Mouse (Mus musculus): ENCODE data around the gene Ppip5k2. TPM values are rescaled to one million over a fixed set of nuclear protein-coding genes. Genes with fewer than 3 reads are reported as not detected.

The Ppip5k2 gene
- total and polyA plus RNA-seq, 2 experiments from 2014 or later = 42.4 to 68.0 TPM

GRCm38 (mm10) chr1:97754392-97754791, 15.8 kb downstream of the Ppip5k2 start:
- no peaks in the 10 kb centered on the region for H3K27me3 ChIP-seq (ENCODE audit: control insufficient read depth, insufficient read depth, low read length)
- no peak overlapping the region for H3K4me3 ChIP-seq (ENCODE audit: low read depth, low read length)
- no peak for DNase-seq (ENCODE audit: low spot score)
- H3K9ac ChIP-seq (replicated peaks; ENCODE audit: low read depth, low read length) = no peak overlapping the region
- no peak for TF ChIP-seq CTCF (IDR thresholded peaks at IDR 0.05; ENCODE audit: low read depth)
- TF ChIP-seq EP300 (IDR thresholded peaks at IDR 0.05; ENCODE audit: low read depth) = no peak
- no peaks in the 10 kb centered on the region for H3K4me1 ChIP-seq (ENCODE audit: control insufficient read depth, insufficient read depth)
- no peak for ATAC-seq (ENCODE audit: insufficient read depth, low read depth)
- no peak overlapping the region for H3K4me2 ChIP-seq (ENCODE audit: low read depth, low read length)
- no peaks in the 10 kb centered on the region for H3K9me3 ChIP-seq (replicated peaks; ENCODE audit: control insufficient read depth, low read length)
- peaks cover 48% of the 10 kb centered on the region for H3K36me3 ChIP-seq (replicated peaks; ENCODE audit: control insufficient read depth, insufficient read depth, low read length)
- H3K27ac ChIP-seq (ENCODE audit: low read depth) = no peak overlapping the region
- 56% methylated on average over 4 of the region's 4 CpGs for WGBS

GRCm38 (mm10) chr1:97753216-97753615, 17.0 kb downstream of the Ppip5k2 start:
- TF ChIP-seq CTCF (IDR thresholded peaks at IDR 0.05; ENCODE audit: low read depth) (no peak), EP300 (IDR thresholded peaks at IDR 0.05; ENCODE audit: low read depth) (no peak)
- DNase-seq (ENCODE audit: low spot score) = no peak
- no peaks in the 10 kb centered on the region for H3K9me3 ChIP-seq (replicated peaks; ENCODE audit: control insufficient read depth, low read length)
- H3K27ac ChIP-seq (ENCODE audit: low read depth) = no peak overlapping the region
- no peak overlapping the region for H3K9ac ChIP-seq (replicated peaks; ENCODE audit: low read depth, low read length)
- ATAC-seq (ENCODE audit: insufficient read depth, low read depth) = no peak
- no peak overlapping the region for H3K4me2 ChIP-seq (ENCODE audit: low read depth, low read length)
- peaks cover 56% of the 10 kb centered on the region for H3K36me3 ChIP-seq (replicated peaks; ENCODE audit: control insufficient read depth, insufficient read depth, low read length)
- H3K4me1 ChIP-seq (ENCODE audit: control insufficient read depth, insufficient read depth) = no peaks in the 10 kb centered on the region
- no peaks in the 10 kb centered on the region for H3K27me3 ChIP-seq (ENCODE audit: control insufficient read depth, insufficient read depth, low read length)
- H3K4me3 ChIP-seq (ENCODE audit: low read depth, low read length) = no peak overlapping the region

- ATAC-seq (ENCODE audit: insufficient read depth, low read depth) = no peak
- H3K4me1 ChIP-seq (ENCODE audit: control insufficient read depth, insufficient read depth) = no peaks in the 10 kb centered on the region
- no peak overlapping the region for H3K4me3 ChIP-seq (ENCODE audit: low read depth, low read length)
- no peaks in the 10 kb centered on the region for H3K9me3 ChIP-seq (replicated peaks; ENCODE audit: control insufficient read depth, low read length)
- DNase-seq (ENCODE audit: low spot score) = no peak
- no peak overlapping the region for H3K4me2 ChIP-seq (ENCODE audit: low read depth, low read length)
- no peak overlapping the region for H3K9ac ChIP-seq (replicated peaks; ENCODE audit: low read depth, low read length)
- no peaks in the 10 kb centered on the region for H3K27me3 ChIP-seq (ENCODE audit: control insufficient read depth, insufficient read depth, low read length)
- peaks cover 74% of the 10 kb centered on the region for H3K36me3 ChIP-seq (replicated peaks; ENCODE audit: control insufficient read depth, insufficient read depth, low read length)
- WGBS = 86% methylated on average over 3 of the region's 3 CpGs
- H3K27ac ChIP-seq (ENCODE audit: low read depth) = no peak overlapping the region
- no peak for TF ChIP-seq CTCF (IDR thresholded peaks at IDR 0.05; ENCODE audit: low read depth)
- no peak for TF ChIP-seq EP300 (IDR thresholded peaks at IDR 0.05; ENCODE audit: low read depth)
Observed at GRCm38 (mm10) chr1:97748163-97748562, 22.0 kb downstream of the Ppip5k2 start.

- no peaks in the 10 kb centered on the region for H3K4me1 ChIP-seq (ENCODE audit: control insufficient read depth, insufficient read depth)
- no peaks in the 10 kb centered on the region for H3K9me3 ChIP-seq (replicated peaks; ENCODE audit: control insufficient read depth, low read length)
- no peaks in the 10 kb centered on the region for H3K27me3 ChIP-seq (ENCODE audit: control insufficient read depth, insufficient read depth, low read length)
- TF ChIP-seq EP300 (IDR thresholded peaks at IDR 0.05; ENCODE audit: low read depth) (no peak), CTCF (IDR thresholded peaks at IDR 0.05; ENCODE audit: low read depth) (no peak)
- H3K4me3 ChIP-seq (ENCODE audit: low read depth, low read length) = no peak overlapping the region
- H3K36me3 ChIP-seq (replicated peaks; ENCODE audit: control insufficient read depth, insufficient read depth, low read length) = peaks cover 71% of the 10 kb centered on the region
- H3K4me2 ChIP-seq (ENCODE audit: low read depth, low read length) = no peak overlapping the region
- H3K9ac ChIP-seq (replicated peaks; ENCODE audit: low read depth, low read length) = no peak overlapping the region
- no peak overlapping the region for H3K27ac ChIP-seq (ENCODE audit: low read depth)
- WGBS = 95% methylated on average over 7 of the region's 7 CpGs
- DNase-seq (ENCODE audit: low spot score) (no peak), ATAC-seq (ENCODE audit: insufficient read depth, low read depth) (no peak)
Observed at GRCm38 (mm10) chr1:97746261-97746660, 23.9 kb downstream of the Ppip5k2 start.

- DNase-seq (ENCODE audit: low spot score) (no peak), ATAC-seq (ENCODE audit: insufficient read depth, low read depth) (no peak)
- Histone ChIP-seq H3K27ac (ENCODE audit: low read depth) (no peak overlapping the region), H3K27me3 (ENCODE audit: control insufficient read depth, insufficient read depth, low read length) (no peaks in the 10 kb centered on the region), H3K4me3 (ENCODE audit: low read depth, low read length) (no peak overlapping the region), H3K4me2 (ENCODE audit: low read depth, low read length) (no peak overlapping the region), H3K9me3 (replicated peaks; ENCODE audit: control insufficient read depth, low read length) (no peaks in the 10 kb centered on the region), H3K36me3 (replicated peaks; ENCODE audit: control insufficient read depth, insufficient read depth, low read length) (peaks cover 72% of the 10 kb centered on the region), H3K4me1 (ENCODE audit: control insufficient read depth, insufficient read depth) (no peaks in the 10 kb centered on the region), H3K9ac (replicated peaks; ENCODE audit: low read depth, low read length) (no peak overlapping the region)
- WGBS = 31% methylated on average over 4 of the region's 4 CpGs
- TF ChIP-seq CTCF (IDR thresholded peaks at IDR 0.05; ENCODE audit: low read depth) (no peak), EP300 (IDR thresholded peaks at IDR 0.05; ENCODE audit: low read depth) (no peak)
Observed at GRCm38 (mm10) chr1:97745712-97746111, 24.5 kb downstream of the Ppip5k2 start.

- H3K9ac ChIP-seq (replicated peaks; ENCODE audit: low read depth, low read length) = no peak overlapping the region
- H3K36me3 ChIP-seq (replicated peaks; ENCODE audit: control insufficient read depth, insufficient read depth, low read length) = peaks cover 69% of the 10 kb centered on the region
- no peaks in the 10 kb centered on the region for H3K27me3 ChIP-seq (ENCODE audit: control insufficient read depth, insufficient read depth, low read length)
- 95% methylated on average over 1 of the region's 1 CpGs for WGBS
- H3K4me3 ChIP-seq (ENCODE audit: low read depth, low read length) = no peak overlapping the region
- no peak overlapping the region for H3K4me2 ChIP-seq (ENCODE audit: low read depth, low read length)
- ATAC-seq (ENCODE audit: insufficient read depth, low read depth) (no peak), DNase-seq (ENCODE audit: low spot score) (no peak)
- no peak overlapping the region for H3K27ac ChIP-seq (ENCODE audit: low read depth)
- H3K4me1 ChIP-seq (ENCODE audit: control insufficient read depth, insufficient read depth) = no peaks in the 10 kb centered on the region
- H3K9me3 ChIP-seq (replicated peaks; ENCODE audit: control insufficient read depth, low read length) = no peaks in the 10 kb centered on the region
- TF ChIP-seq EP300 (IDR thresholded peaks at IDR 0.05; ENCODE audit: low read depth) = no peak
Observed at GRCm38 (mm10) chr1:97743063-97743462, 27.1 kb downstream of the Ppip5k2 start.
